Mouse (Mus musculus): ENCODE results near the gene Mbtd1.

- TF ChIP-seq CTCF (IDR thresholded peaks at IDR 0.05; ENCODE audit: control insufficient read depth, insufficient read depth, low read length) (no peak), POLR2A (IDR thresholded peaks at IDR 0.05; ENCODE audit: borderline replicate concordance, control insufficient read depth, low read depth, low read length) (no peak)
These were observed 23.0 kb upstream of the Mbtd1 start for GRCm38 (mm10) chr11:93862638-93863037.
